Mouse (Mus musculus) stomach, postnatal 0 days (tissue): ENCODE measurements at regions not wholly inside any gene's neighbourhood (a gene's known extent, or its start where the extent isn't known, plus 50 kb on each side); places are given as distances from the start of the nearest gene placed in this dataset.

ENCODE experiments used
- CTCF ChIP-seq: IDR thresholded peaks from 2 replicates; pipeline ENCODE4 v1.5.1; 2016; ENCODE audit warnings: antibody characterized with exemption, low read depth, mild to moderate bottlenecking, moderate library complexity
- EP300 ChIP-seq: optimal IDR thresholded peaks from 2 replicates; pipeline ENCODE3; 2016; ENCODE audit warnings: antibody characterized with exemption

GRCm38 (mm10) chr13:39183715-39184179 lies 223.1 kb upstream of the Slc35b3 start:
- TF ChIP-seq CTCF, result peak; percentile 70
- no peak for TF ChIP-seq EP300
